Mouse (Mus musculus) thymus, postnatal 0 days (tissue): ENCODE measurements around the gene Igfbp4. TPM values are rescaled to one million over a fixed set of nuclear protein-coding genes. Genes with fewer than 3 reads are reported as not detected.

Experiments used
- polyA plus RNA-seq: library from polyadenylated mRNA; unstranded; fragments of >200 nt; fragmentation: Nextera tagmentation; extraction: Ambion mirVana; gene quantifications from 2 replicates; pipeline ENCODE4 v1.2.1, GENCODE M21; 2015

The Igfbp4 gene
- polyA plus RNA-seq, 1 experiment from 2014 or later, result 85.0 TPM

Other genes starting within 250 kb of the Igfbp4 start
- 14.4 and 20.4 TPM in 2 replicates for gene Msl1, start 245.7 kb upstream of the Igfbp4 start, polyA plus RNA-seq
- 21.8 and 23.8 TPM in 2 replicates for gene Casc3, start 236.3 kb upstream of the Igfbp4 start, polyA plus RNA-seq
- 0.86 and 1.1 TPM in 2 replicates for gene Rapgefl1, start 204.5 kb upstream of the Igfbp4 start, polyA plus RNA-seq
- 5.6 and 7.5 TPM in 2 replicates for gene Wipf2, start 177.6 kb upstream of the Igfbp4 start, polyA plus RNA-seq
- 40.6 and 53.2 TPM in 2 replicates for gene Cdc6, start 133.4 kb upstream of the Igfbp4 start, polyA plus RNA-seq
- 40.4 and 41.0 TPM in 2 replicates for gene Rara, start 113.4 kb upstream of the Igfbp4 start, polyA plus RNA-seq
- 0.27 and 0.51 TPM in 2 replicates for gene Gjd3, start 58.2 kb upstream of the Igfbp4 start, polyA plus RNA-seq
- gene Top2a, start 17.1 kb upstream of the Igfbp4 start, polyA plus RNA-seq, result 298 and 329 TPM in 2 replicates
- gene Tns4, start 48.1 kb downstream of the Igfbp4 start, polyA plus RNA-seq, result 1.4 and 1.7 TPM in 2 replicates
- 36.2 and 37.4 TPM in 2 replicates for gene Ccr7, start 113.8 kb downstream of the Igfbp4 start, polyA plus RNA-seq
- gene Smarce1, start 189.8 kb downstream of the Igfbp4 start, polyA plus RNA-seq, result 227 and 240 TPM in 2 replicates
- gene Krt222, start 202.8 kb downstream of the Igfbp4 start, polyA plus RNA-seq, result 1.7 and 2.0 TPM in 2 replicates
- gene Krt24, start 244.0 kb downstream of the Igfbp4 start, polyA plus RNA-seq, result 0.72 and 0.75 TPM in 2 replicates